Mouse (Mus musculus): Measurements from ENCODE around the gene Klrg1.
A peak's percentile ranks its signal among the peaks of the same experiment; 100 is the strongest.

Gene Klrg1

GRCm38 (mm10) chr6:122293121-122293520 lies 10.4 kb upstream of the Klrg1 start:
- DNase-seq (ENCODE audit: low read depth, low spot score) = no peak

- no peak for DNase-seq (ENCODE audit: low read depth, low spot score)
Observed at GRCm38 (mm10) chr6:122292184-122292583, 9.5 kb upstream of the Klrg1 start.

- no peak for DNase-seq (ENCODE audit: low read depth, low spot score)
Observed at GRCm38 (mm10) chr6:122291735-122292134, 9.1 kb upstream of the Klrg1 start.

- no peak for DNase-seq (ENCODE audit: low read depth, low spot score)
Observed at GRCm38 (mm10) chr6:122291264-122291663, 8.6 kb upstream of the Klrg1 start.

GRCm38 (mm10) chr6:122290253-122290652 lies 7.6 kb upstream of the Klrg1 start:
- DNase-seq (ENCODE audit: low read depth, low spot score) = no peak

- DNase-seq (ENCODE audit: low read depth, low spot score) = no peak
Observed at GRCm38 (mm10) chr6:122289313-122289712, 6.6 kb upstream of the Klrg1 start.

- DNase-seq (ENCODE audit: low read depth, low spot score) = no peak
Observed at GRCm38 (mm10) chr6:122288263-122288662, 5.6 kb upstream of the Klrg1 start.

- no peak for DNase-seq (ENCODE audit: low read depth, low spot score)
Observed at GRCm38 (mm10) chr6:122284823-122285222, 2.1 kb upstream of the Klrg1 start.

GRCm38 (mm10) chr6:122284304-122284703 lies 1.6 kb upstream of the Klrg1 start:
- DNase-seq (ENCODE audit: low read depth, low spot score) = no peak

GRCm38 (mm10) chr6:122283429-122283828 lies 747 bp upstream of the Klrg1 start:
- DNase-seq (ENCODE audit: low read depth, low spot score) = no peak

- DNase-seq (ENCODE audit: low read depth, low spot score) = no peak
Observed at GRCm38 (mm10) chr6:122276565-122276964, 6.1 kb downstream of the Klrg1 start.

GRCm38 (mm10) chr6:122274546-122274945 lies 8.1 kb downstream of the Klrg1 start:
- no peak for DNase-seq (ENCODE audit: low read depth, low spot score)

- no peak for DNase-seq (ENCODE audit: low read depth, low spot score)
Observed at GRCm38 (mm10) chr6:122270152-122270551, 12.5 kb downstream of the Klrg1 start.

- no peak for DNase-seq (ENCODE audit: low read depth, low spot score)
Observed at GRCm38 (mm10) chr6:122269170-122269569, 13.5 kb downstream of the Klrg1 start.

- DNase-seq (ENCODE audit: low read depth, low spot score) = peak; percentile 43
Observed at GRCm38 (mm10) chr6:122268561-122268960, 14.1 kb downstream of the Klrg1 start.

- DNase-seq (ENCODE audit: low read depth, low spot score) = no peak
Observed at GRCm38 (mm10) chr6:122262543-122262942, 20.1 kb downstream of the Klrg1 start.

- no peak for DNase-seq (ENCODE audit: low read depth, low spot score)
Observed at GRCm38 (mm10) chr6:122252146-122252545, 30.5 kb downstream of the Klrg1 start.

- no peak for DNase-seq (ENCODE audit: low read depth, low spot score)
Observed at GRCm38 (mm10) chr6:122250033-122250432, 32.6 kb downstream of the Klrg1 start.
